Mouse (Mus musculus): ENCODE measurements around the gene Zfp964. TPM values are rescaled to one million over a fixed set of nuclear protein-coding genes. Genes with fewer than 3 reads are reported as not detected.

Zfp964 gene
- polyA plus RNA-seq, 1 experiment: 0.43 TPM

- H3K27me3 ChIP-seq (ENCODE audit: control insufficient read depth, insufficient read depth, insufficient read length): no peaks in the 10 kb centered on the region
- H3K4me3 ChIP-seq: peak overlapping the region; percentile 41
- TF ChIP-seq MYOD1 (IDR thresholded peaks at IDR 0.05; ENCODE audit: control insufficient read depth in 1 of 3, insufficient read length in 2 of 3, low read depth in 2 of 3) (no peak), TCF3 (IDR thresholded peaks at IDR 0.05; ENCODE audit: insufficient read length, low read depth) (no peak), USF1 (IDR thresholded peaks at IDR 0.05; ENCODE audit: low read depth) (no peak), POLR2AphosphoS2 (IDR thresholded peaks at IDR 0.05; ENCODE audit: insufficient read length, low read depth) (no peak), SRF (IDR thresholded peaks at IDR 0.05; ENCODE audit: control insufficient read depth, insufficient read length, low read depth) (no peak), E2F4 (IDR thresholded peaks at IDR 0.05; ENCODE audit: insufficient read depth) (no peak), CEBPB (IDR thresholded peaks at IDR 0.05; ENCODE audit: insufficient read depth, poor library complexity, severe bottlenecking) (no peak), POLR2A (IDR thresholded peaks at IDR 0.05; ENCODE audit: insufficient read length, low read depth) (no peak), REST (IDR thresholded peaks at IDR 0.05; ENCODE audit: insufficient read depth, insufficient read length) (no peak), MYOG (IDR thresholded peaks at IDR 0.05; ENCODE audit: control insufficient read depth in 1 of 3, insufficient read depth in 1 of 3, insufficient read length in 2 of 3, low read depth in 2 of 3) (no peak), MAX (IDR thresholded peaks at IDR 0.05; ENCODE audit: low read depth) (no peak), TCF12 (IDR thresholded peaks at IDR 0.05; ENCODE audit: insufficient read depth, poor library complexity, severe bottlenecking) (no peak)
- H3ac ChIP-seq (ENCODE audit: control insufficient read depth, insufficient read length): no peak overlapping the region
- no peaks in the 10 kb centered on the region for H3K36me3 ChIP-seq (ENCODE audit: control insufficient read depth, insufficient read depth)
- H3K79me2 ChIP-seq (ENCODE audit: control insufficient read depth, insufficient read depth): peaks cover 49% of the 10 kb centered on the region
- H3K4me2 ChIP-seq (ENCODE audit: low read depth): peak overlapping the region; percentile 80
These were observed 61.1 kb downstream of the Zfp964 start for GRCm38 (mm10) chr8:69715366-69715765.

Other genes with a start within 250 kb of the Zfp964 start
- not detected for gene Gm9495, start 200.9 kb upstream of the Zfp964 start, polyA plus RNA-seq (2012; fragmentation: generic; extraction: Trizol)
- not detected for gene Gm7697, start 131.5 kb upstream of the Zfp964 start, polyA plus RNA-seq (2012; fragmentation: generic; extraction: Trizol)
- gene Zfp868, start 28.9 kb upstream of the Zfp964 start, polyA plus RNA-seq (2012; fragmentation: generic; extraction: Trizol): 3.1 TPM
- 5.4 TPM for gene Zfp869, start 56.2 kb downstream of the Zfp964 start, polyA plus RNA-seq (2012; fragmentation: generic; extraction: Trizol)
- gene Zfp963, start 95.5 kb downstream of the Zfp964 start, polyA plus RNA-seq (2012; fragmentation: generic; extraction: Trizol): 0.97 TPM
- 0.13 TPM for gene Gm20422, start 120.4 kb downstream of the Zfp964 start, polyA plus RNA-seq (2012; fragmentation: generic; extraction: Trizol)
- gene Atp13a1, start 136.7 kb downstream of the Zfp964 start, polyA plus RNA-seq (2012; fragmentation: generic; extraction: Trizol): 35.6 TPM
- 4.9 TPM for gene Zfp866, start 136.7 kb downstream of the Zfp964 start, polyA plus RNA-seq (2012; fragmentation: generic; extraction: Trizol)
- 5.7 TPM for gene Gmip, start 154.2 kb downstream of the Zfp964 start, polyA plus RNA-seq (2012; fragmentation: generic; extraction: Trizol)
- gene Lpar2, start 167.9 kb downstream of the Zfp964 start, polyA plus RNA-seq (2012; fragmentation: generic; extraction: Trizol): 0.12 TPM
- gene Pbx4, start 178.0 kb downstream of the Zfp964 start, polyA plus RNA-seq (2012; fragmentation: generic; extraction: Trizol): 1.7 TPM
- 0.20 TPM for gene Cilp2, start 233.2 kb downstream of the Zfp964 start, polyA plus RNA-seq (2012; fragmentation: generic; extraction: Trizol)
- 0.92 TPM for gene Tssk6, start 247.7 kb downstream of the Zfp964 start, polyA plus RNA-seq (2012; fragmentation: generic; extraction: Trizol)
- gene Ndufa13, start 248.1 kb downstream of the Zfp964 start, polyA plus RNA-seq (2012; fragmentation: generic; extraction: Trizol): 277 TPM
- 19.0 TPM for gene Yjefn3, start 248.2 kb downstream of the Zfp964 start, polyA plus RNA-seq (2012; fragmentation: generic; extraction: Trizol)